Mouse (Mus musculus) CH12.LX (cell line): Measurements from ENCODE around the gene Cfap70. TPM values are rescaled to one million over a fixed set of nuclear protein-coding genes. Genes with fewer than 3 reads are reported as not detected.

Source experiments
- DNase-seq: peaks from one replicate; pipeline ENCODE4 v3.0.0-alpha.2; 2013; ENCODE audit errors: extremely low read depth
- H3K27ac ChIP-seq: 2 replicates; pipeline ENCODE4 v1.5.1; 2012; ENCODE audit warnings: low read depth, mild to moderate bottlenecking, control low read depth, moderate library complexity; ENCODE audit not compliant: insufficient read depth
- H3K27me3 ChIP-seq: replicated peaks from 2 replicates; pipeline ENCODE3; 2012; ENCODE audit warnings: inconsistent platforms
- H3K36me3 ChIP-seq, 2 experiments: replicated peaks in 1 of 2; 2 replicates each; pipeline versions ENCODE3 to v1.6.1; 2012; ENCODE audit warnings: inconsistent platforms in 1 of 2, low read length in 1 of 2, mild to moderate bottlenecking in 1 of 2, mixed read lengths in 1 of 2, moderate library complexity in 1 of 2; ENCODE audit not compliant: control insufficient read depth in 1 of 2, insufficient read depth in 1 of 2
- H3K4me1 ChIP-seq, 2 experiments: 2 replicates each; pipeline ENCODE4 v1.6.1; 2012; ENCODE audit warnings: inconsistent platforms in 1 of 2, moderate library complexity in 1 of 2; ENCODE audit not compliant: insufficient read depth in 2 of 2, control insufficient read depth in 1 of 2
- H3K4me2 ChIP-seq: 2 replicates; pipeline ENCODE4 v1.6.1; 2012; ENCODE audit warnings: low read depth, mild to moderate bottlenecking, control low read depth; ENCODE audit not compliant: poor library complexity, insufficient read depth, severe bottlenecking
- H3K4me3 ChIP-seq, 3 experiments: fragments of 150-350 bp in 1 of 3; sonication (generic) in 1 of 3; replicated peaks in 1 of 3; 2 replicates each; pipeline versions ENCODE3 to v1.5.1; 2011 to 2012; ENCODE audit warnings: low read depth in 2 of 3, low read length in 2 of 3, mild to moderate bottlenecking in 2 of 3, moderate library complexity in 2 of 3, control low read depth in 1 of 3, improper control_type of control experiment in 1 of 3, inconsistent platforms in 1 of 3, mixed read lengths in 1 of 3; ENCODE audit not compliant: poor library complexity in 1 of 3
- H3K79me2 ChIP-seq: replicated peaks from 2 replicates; pipeline ENCODE4 v1.6.1; 2012; ENCODE audit warnings: mild to moderate bottlenecking, moderate library complexity; ENCODE audit not compliant: control insufficient read depth, poor library complexity, insufficient read depth, severe bottlenecking; ENCODE audit errors: extremely low read depth
- H3K9ac ChIP-seq: 2 replicates; pipeline ENCODE4 v1.6.1; 2012; ENCODE audit warnings: low read depth, mild to moderate bottlenecking, control low read depth, moderate library complexity; ENCODE audit not compliant: insufficient read depth
- H3K9me3 ChIP-seq: replicated peaks from 2 replicates; pipeline ENCODE3; 2012; ENCODE audit warnings: low read length, inconsistent platforms, mixed read lengths
- BHLHE40 ChIP-seq: IDR thresholded peaks from 2 replicates; pipeline ENCODE4 v1.6.1; 2011; ENCODE audit warnings: mild to moderate bottlenecking, low read depth, low read length, improper control_type of control experiment
- ELF1 ChIP-seq: IDR thresholded peaks from 2 replicates; pipeline ENCODE4 v1.6.1; 2014; ENCODE audit warnings: low read depth, mild to moderate bottlenecking, inconsistent platforms, low read length, improper control_type of control experiment
- EP300 ChIP-seq: IDR thresholded peaks from 2 replicates; pipeline ENCODE4 v1.6.1; 2011; ENCODE audit warnings: low read length, improper control_type of control experiment
- ETS1 ChIP-seq: conservative IDR thresholded peaks from 2 replicates; pipeline ENCODE4 v1.6.1; 2012; ENCODE audit warnings: low read depth, mild to moderate bottlenecking, inconsistent platforms, low read length, improper control_type of control experiment, moderate library complexity
- GABPA ChIP-seq: IDR thresholded peaks from 2 replicates; pipeline ENCODE4 v1.6.1; 2012; ENCODE audit warnings: low read depth, low read length, improper control_type of control experiment, inconsistent platforms; ENCODE audit not compliant: insufficient replicate concordance
- IRF4 ChIP-seq: IDR thresholded peaks from 2 replicates; pipeline ENCODE4 v1.6.1; 2014; ENCODE audit warnings: low read depth, mild to moderate bottlenecking, inconsistent platforms, low read length, improper control_type of control experiment
- JUN ChIP-seq: IDR thresholded peaks from 2 replicates; pipeline ENCODE4 v1.6.1; 2011; ENCODE audit warnings: low read depth, mild to moderate bottlenecking, low read length, improper control_type of control experiment, moderate library complexity; ENCODE audit not compliant: insufficient read depth
- KAT2A ChIP-seq: IDR thresholded peaks from 2 replicates; pipeline ENCODE4 v1.6.1; 2012; ENCODE audit warnings: low read length, improper control_type of control experiment, inconsistent platforms; ENCODE audit not compliant: insufficient replicate concordance
- MXI1 ChIP-seq: IDR thresholded peaks from 2 replicates; pipeline ENCODE4 v1.6.1; 2011; ENCODE audit warnings: mild to moderate bottlenecking, low read depth, low read length, improper control_type of control experiment
- NELFE ChIP-seq: IDR thresholded peaks from 2 replicates; pipeline ENCODE4 v1.6.1; 2011; ENCODE audit warnings: low read depth, low read length, improper control_type of control experiment
- NRF1 ChIP-seq: IDR thresholded peaks from 2 replicates; pipeline ENCODE4 v1.6.1; 2014; ENCODE audit warnings: low read depth, mild to moderate bottlenecking, inconsistent platforms, low read length, improper control_type of control experiment, moderate library complexity
- POLR2AphosphoS2 ChIP-seq: IDR thresholded peaks from 2 replicates; pipeline ENCODE4 v1.6.1; 2011; ENCODE audit warnings: low read depth, low read length, improper control_type of control experiment
- RAD21 ChIP-seq: IDR thresholded peaks from 2 replicates; pipeline ENCODE4 v1.6.1; 2011; ENCODE audit warnings: low read depth, mild to moderate bottlenecking, low read length, improper control_type of control experiment, moderate library complexity
- TCF12 ChIP-seq: IDR thresholded peaks from 2 replicates; pipeline ENCODE4 v1.6.1; 2014; ENCODE audit warnings: low read depth, mild to moderate bottlenecking, inconsistent platforms, low read length, improper control_type of control experiment
- USF1 ChIP-seq: IDR thresholded peaks from 2 replicates; pipeline ENCODE4 v1.6.1; 2014; ENCODE audit warnings: low read depth, mild to moderate bottlenecking, inconsistent platforms, low read length, improper control_type of control experiment
- USF2 ChIP-seq: conservative IDR thresholded peaks from 2 replicates; pipeline ENCODE4 v1.6.1; 2011; ENCODE audit warnings: low read depth, low read length, improper control_type of control experiment
- ZMIZ1 ChIP-seq: IDR thresholded peaks from 2 replicates; pipeline ENCODE4 v1.6.1; 2012; ENCODE audit warnings: low read depth, mild to moderate bottlenecking, inconsistent platforms, low read length, improper control_type of control experiment
- dilution Hi-C: fragments of 300-500 bp; cut with MboI; formaldehyde crosslinking; loops from 2 replicates; pipeline ENCODE4 v1.14.3; 2020; ENCODE audit warnings: low sequenced_read_pairs; ENCODE audit not compliant: extremely low pct_unique_long_range_greater_than_20kb, extremely low pct_ligation_motif_present
- in situ Hi-C: fragments of 300-500 bp; cut with MboI; formaldehyde crosslinking; loops from 3 replicates; pipeline ENCODE4 v1.14.3; 2019; ENCODE audit warnings: low sequenced_read_pairs, low pct_ligation_motif_present, low pct_unique_long_range_greater_than_20kb, mixed read lengths
- polyA plus RNA-seq: library from polyadenylated mRNA; unstranded; fragments of >175 nt; gene quantifications from 2 replicates; pipeline ENCODE4 v1.2.1, GENCODE M21; 2012; ENCODE audit warnings: low read depth; ENCODE audit not compliant: insufficient read length
- total RNA-seq, 2 experiments: library from RNA; depleted of rRNA; stranded (reverse); fragments of 300-350 nt in 1 of 2; fragments of >200 nt in 1 of 2; gene quantifications; 2 replicates each; pipeline ENCODE4 v1.2.3; 2012 to 2014

The Cfap70 gene
- total and polyA plus RNA-seq, 3 experiments = 0.04 to 0.36 TPM; not detected in 1

- no peaks in the 10 kb centered on the region for H3K27me3 ChIP-seq
- in situ Hi-C loops (no loop called here), dilution Hi-C loops (no loop called here)
- no peak within 1 kb of the TSS for H3K9ac ChIP-seq
- H3K4me3 ChIP-seq = no peak within 1 kb of the TSS
- no peaks in the 10 kb centered on the region for H3K9me3 ChIP-seq
- no peak for DNase-seq
- no peaks in the 10 kb centered on the region for H3K4me1 ChIP-seq
- no peaks in the 10 kb centered on the region for H3K79me2 ChIP-seq
- no peak within 1 kb of the TSS for H3K27ac ChIP-seq
- H3K36me3 ChIP-seq = peaks cover 27 to 52% of the 10 kb centered on the region in 2 experiments
- no peak for TF ChIP-seq USF1
- no peak within 1 kb of the TSS for H3K4me2 ChIP-seq
Observed at GRCm38 (mm10) chr14:20496603-20497002, 44.6 kb upstream of the Cfap70 start, which contains the start of gene Mss51. TSS of gene Mss51 (minus strand) at chr14:20496901.

DNA sequence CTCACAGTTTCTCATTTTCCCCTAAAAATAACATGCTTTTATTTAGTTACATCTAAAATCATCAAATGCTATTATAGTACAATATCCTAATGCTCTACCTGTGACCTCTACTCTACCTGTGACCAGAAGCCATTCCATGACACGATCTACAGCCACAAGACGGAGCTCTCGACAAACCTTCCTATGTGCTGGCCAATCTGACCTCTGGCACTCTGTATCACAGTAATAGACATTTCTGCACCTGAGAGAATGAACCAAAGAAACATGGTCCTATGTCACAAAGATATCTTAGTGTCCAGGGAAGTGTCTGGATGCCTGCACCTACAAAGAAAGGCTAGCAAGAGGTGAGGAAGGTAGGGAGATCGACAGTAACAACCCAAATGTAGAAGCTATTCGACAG is 34.0 kb upstream of the Cfap70 start:
- in situ Hi-C loops (no loop called here), dilution Hi-C loops (no loop called here)
- Histone ChIP-seq H3K9me3 (no peaks in the 10 kb centered on the region), H3K27ac (no peak overlapping the region), H3K4me3 (no peak overlapping the region), H3K4me2 (no peak overlapping the region), H3K27me3 (no peaks in the 10 kb centered on the region), H3K9ac (no peak overlapping the region), H3K36me3 (peaks cover 15 to 44% of the 10 kb centered on the region in 2 experiments), H3K4me1 (peaks cover 0 to 6% of the 10 kb centered on the region in 2 experiments; a peak in 1 of 4 replicates), H3K79me2 (no peaks in the 10 kb centered on the region)
- no peak for TF ChIP-seq ELF1
- no peak for TF ChIP-seq IRF4
- no peak for DNase-seq

- Histone ChIP-seq H3K27me3 (no peaks in the 10 kb centered on the region), H3K79me2 (peaks cover 18% of the 10 kb centered on the region), H3K9me3 (no peaks in the 10 kb centered on the region), H3K4me3 (no peak overlapping the region), H3K4me1 (peaks cover 6 to 29% of the 10 kb centered on the region in 2 experiments; a peak in 3 of 4 replicates)
- TF ChIP-seq RAD21 (no peak), JUN (no peak), KAT2A (no peak), POLR2AphosphoS2 (no peak), MXI1 (no peak), ETS1 (no peak), EP300 (no peak), IRF4 (no peak), NELFE (no peak), BHLHE40 (no peak), ZMIZ1 (no peak), TCF12 (no peak), GABPA (no peak), NRF1 (no peak), USF1 (no peak), USF2 (no peak)
- TF ChIP-seq, all 38 proteins: peak for 0
- no peak overlapping the region for H3K27ac ChIP-seq
- no peak for DNase-seq
- H3K4me2 ChIP-seq = no peak overlapping the region
- H3K9ac ChIP-seq = no peak overlapping the region
- in situ Hi-C loops (no loop called here), dilution Hi-C loops (no loop called here)
- peaks cover 12 to 35% of the 10 kb centered on the region in 2 experiments for H3K36me3 ChIP-seq
Observed at GRCm38 (mm10) chr14:20482051-20482751, 30.2 kb upstream of the Cfap70 start.
